Mouse (Mus musculus) lung, embryonic 14.5 days (tissue): Measurements from ENCODE around the gene Wee1. TPM values are rescaled to one million over a fixed set of nuclear protein-coding genes. Genes with fewer than 3 reads are reported as not detected.

Experiments used
- ATAC-seq: fragments of 200-750 bp; cut with Nextera tagmentation; 2 replicates; pipeline ENCODE4 v1.8.0; 2017; ENCODE audit warnings: mild to moderate bottlenecking, moderate TSS enrichment, moderate library complexity; ENCODE audit not compliant: insufficient read depth
- DNase-seq: peaks from one replicate; pipeline ENCODE4 v3.0.0-alpha.2; 2015
- H3K27ac ChIP-seq: fragments of 300-500 bp; sonication (generic); 2 replicates; pipeline ENCODE4 v1.5.1; 2014; ENCODE audit warnings: low read depth, mild to moderate bottlenecking, moderate library complexity
- H3K27me3 ChIP-seq: fragments of 300-500 bp; sonication (generic); 2 replicates; pipeline ENCODE4 v1.6.1; 2014; ENCODE audit warnings: low read length, control low read depth; ENCODE audit not compliant: insufficient read depth
- H3K36me3 ChIP-seq: fragments of 300-500 bp; sonication (generic); 2 replicates; pipeline ENCODE4 v1.6.1; 2014; ENCODE audit warnings: control low read depth; ENCODE audit not compliant: insufficient read depth
- H3K4me1 ChIP-seq: fragments of 300-500 bp; sonication (generic); 2 replicates; pipeline ENCODE4 v1.6.1; 2014; ENCODE audit warnings: antibody characterized with exemption, control low read depth; ENCODE audit not compliant: insufficient read depth
- H3K4me2 ChIP-seq: fragments of 300-500 bp; sonication (generic); 2 replicates; pipeline ENCODE4 v1.6.1; 2014; ENCODE audit warnings: mild to moderate bottlenecking
- H3K4me3 ChIP-seq: fragments of 300-500 bp; sonication (generic); 2 replicates; pipeline ENCODE4 v1.5.1; 2014; ENCODE audit warnings: low read depth, low read length
- H3K9ac ChIP-seq: fragments of 300-500 bp; sonication (generic); 2 replicates; pipeline ENCODE4 v1.6.1; 2014
- H3K9me3 ChIP-seq: fragments of 300-500 bp; sonication (generic); 2 replicates; pipeline ENCODE4 v1.6.1; 2016; ENCODE audit warnings: low read depth, low read length, control low read depth
- CTCF ChIP-seq: IDR thresholded peaks from 2 replicates; pipeline ENCODE4 v1.5.1; 2016; ENCODE audit warnings: antibody characterized with exemption, low read depth
- WGBS: fragments of 180-500 bp; shearing (Covaris S2); extraction: QIAGEN DNeasy Blood & Tissue Kit; methylation state at CpG from one replicate; pipeline ENCODE4 v1.1.7; 2014; 5-methylcytosine and 5-hydroxymethylcytosine counted together
- polyA plus RNA-seq: library from polyadenylated mRNA; unstranded; fragments of >200 nt; fragmentation: Nextera tagmentation; extraction: Ambion mirVana; gene quantifications from 2 replicates; pipeline ENCODE4 v1.2.1, GENCODE M21; 2014

The Wee1 gene
- polyA plus RNA-seq, 1 experiment from 2014 or later = 47.1 TPM

DNA sequence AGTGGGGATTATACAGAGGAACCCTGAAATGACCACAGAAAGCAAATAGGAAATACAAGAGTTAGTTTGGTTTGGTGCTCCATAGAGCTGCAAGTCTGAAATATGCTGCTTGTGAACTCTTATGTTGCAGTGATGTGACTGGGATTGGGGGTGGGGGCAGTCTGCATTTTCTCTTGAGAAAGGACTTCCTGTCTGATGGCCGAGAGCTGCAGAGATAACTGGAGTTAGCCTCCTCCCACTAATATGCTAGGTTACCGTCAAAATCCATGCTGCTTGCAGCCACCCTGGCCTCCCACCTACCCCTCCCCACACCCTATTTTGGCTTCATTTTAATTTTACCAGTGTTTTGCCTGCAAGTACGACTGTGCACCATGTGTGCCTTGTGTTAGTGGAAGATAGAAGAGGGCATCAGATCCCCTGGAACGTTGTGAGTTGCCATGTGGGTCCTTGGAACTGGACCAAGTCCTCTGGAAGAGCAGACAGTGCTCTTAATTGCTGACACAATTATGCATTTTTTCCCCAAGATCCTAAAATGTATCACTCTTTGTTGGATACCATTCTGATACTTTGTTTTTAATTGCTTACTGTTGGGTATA, 11.7 kb upstream of the Wee1 start:
- WGBS = 17% methylated on average over 4 of the region's 4 CpGs
- TF ChIP-seq CTCF = no peak
- H3K27ac ChIP-seq = peak overlapping the region; percentile 80; the same call in 1 of the 2 replicates

DNA sequence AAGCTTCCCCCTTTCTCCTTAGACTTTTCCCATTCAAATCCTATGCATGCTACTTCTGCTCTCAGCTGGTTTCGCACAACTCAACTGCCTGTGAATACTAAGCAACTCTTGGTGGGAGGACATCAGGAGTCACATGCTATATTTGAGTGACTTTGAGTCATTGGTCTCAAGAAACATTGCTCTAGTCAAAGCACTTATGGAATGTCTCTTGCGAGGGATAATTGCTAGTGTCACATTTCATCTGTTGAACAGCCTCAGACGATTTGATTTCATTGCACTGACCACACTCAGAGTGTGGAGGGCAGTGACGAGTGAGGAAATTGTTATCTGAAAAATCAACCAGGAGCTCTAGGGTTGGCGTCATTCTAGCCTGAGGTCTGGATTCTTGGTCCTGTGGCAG, 7.1 kb upstream of the Wee1 start:
- no peak overlapping the region for H3K4me2 ChIP-seq
- H3K4me3 ChIP-seq = no peak overlapping the region
- no peak overlapping the region for H3K27ac ChIP-seq
- H3K36me3 ChIP-seq = no peaks in the 10 kb centered on the region
- WGBS = 31% methylated on average over 5 of the region's 5 CpGs
- DNase-seq (no peak), ATAC-seq (no peak)
- H3K27me3 ChIP-seq = no peaks in the 10 kb centered on the region
- 0 out of 2 replicates have a peak, but pooled peaks cover 1% of the 10 kb centered on the region for H3K4me1 ChIP-seq
- no peak overlapping the region for H3K9ac ChIP-seq
- no peak for TF ChIP-seq CTCF
- no peaks in the 10 kb centered on the region for H3K9me3 ChIP-seq

More for the DNA sequence above, 11.7 kb upstream of the Wee1 start:
- H3K36me3 ChIP-seq = no peaks in the 10 kb centered on the region
- H3K27me3 ChIP-seq = no peaks in the 10 kb centered on the region
- H3K9me3 ChIP-seq = no peaks in the 10 kb centered on the region
- H3K4me2 ChIP-seq = no peak overlapping the region
- 0 out of 2 replicates have a peak, but pooled peaks have one; percentile 24 for ATAC-seq
- H3K9ac ChIP-seq = no peak overlapping the region
- DNase-seq = peak; percentile 47
- H3K4me3 ChIP-seq = no peak overlapping the region
- H3K4me1 ChIP-seq = 0 out of 2 replicates have a peak, but pooled peaks cover 9% of the 10 kb centered on the region

DNA sequence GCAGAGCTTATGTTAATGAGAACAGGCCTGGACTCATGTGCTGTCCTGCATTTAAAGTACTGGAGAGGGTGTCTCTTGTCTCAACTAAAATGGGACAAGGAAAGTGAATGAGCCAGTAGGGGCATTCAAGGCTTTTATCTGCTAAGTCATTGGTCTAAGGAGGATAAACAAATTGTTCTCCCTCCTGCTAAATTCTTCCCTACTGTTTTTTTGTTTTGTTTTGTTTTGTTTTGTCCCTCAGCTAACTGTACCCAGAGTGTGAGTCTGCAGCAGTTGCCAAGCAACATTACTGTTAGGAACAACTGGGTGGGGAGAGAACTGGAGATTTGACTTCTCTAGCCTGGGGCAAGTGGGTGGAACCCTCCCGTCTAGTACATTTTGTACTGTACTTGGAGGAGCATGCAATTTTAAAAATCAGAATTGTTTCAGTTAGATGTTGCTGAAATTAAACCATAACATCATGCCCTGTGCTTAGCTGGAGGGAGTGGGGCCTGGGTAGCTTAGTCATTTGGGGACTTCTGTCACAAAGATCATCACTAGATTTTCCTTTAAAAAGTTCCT, 5.0 kb upstream of the Wee1 start:
- H3K36me3 ChIP-seq = no peaks in the 10 kb centered on the region
- no peaks in the 10 kb centered on the region for H3K4me1 ChIP-seq
- ATAC-seq = no peak
- H3K4me2 ChIP-seq = no peak overlapping the region
- H3K4me3 ChIP-seq = no peak overlapping the region
- H3K9me3 ChIP-seq = no peaks in the 10 kb centered on the region
- no peak overlapping the region for H3K27ac ChIP-seq
- no peak for TF ChIP-seq CTCF
- no peak for DNase-seq
- WGBS = 56% methylated on average over 1 of the region's 1 CpGs
- no peaks in the 10 kb centered on the region for H3K27me3 ChIP-seq
- no peak overlapping the region for H3K9ac ChIP-seq

DNA sequence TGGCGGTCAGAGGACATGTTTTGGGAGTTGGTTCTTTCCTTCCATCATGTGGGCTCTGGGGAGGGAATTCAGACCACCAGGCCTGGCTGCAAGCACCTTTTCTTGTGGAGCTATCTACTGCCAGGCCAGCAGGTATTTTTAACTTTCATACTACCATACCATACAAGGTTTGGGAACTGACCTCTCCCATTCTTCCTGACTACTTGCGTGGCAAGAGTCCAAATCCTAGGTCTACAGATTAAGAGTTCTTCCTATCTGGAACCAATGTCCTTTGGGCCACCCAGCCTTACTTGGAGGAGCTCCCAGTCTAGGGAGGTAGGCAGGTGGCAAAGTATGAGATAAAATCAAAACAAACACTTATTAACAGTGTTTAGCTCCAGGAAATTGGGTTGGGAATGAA, 3.4 kb upstream of the Wee1 start:
- no peak overlapping the region for H3K27ac ChIP-seq

DNA sequence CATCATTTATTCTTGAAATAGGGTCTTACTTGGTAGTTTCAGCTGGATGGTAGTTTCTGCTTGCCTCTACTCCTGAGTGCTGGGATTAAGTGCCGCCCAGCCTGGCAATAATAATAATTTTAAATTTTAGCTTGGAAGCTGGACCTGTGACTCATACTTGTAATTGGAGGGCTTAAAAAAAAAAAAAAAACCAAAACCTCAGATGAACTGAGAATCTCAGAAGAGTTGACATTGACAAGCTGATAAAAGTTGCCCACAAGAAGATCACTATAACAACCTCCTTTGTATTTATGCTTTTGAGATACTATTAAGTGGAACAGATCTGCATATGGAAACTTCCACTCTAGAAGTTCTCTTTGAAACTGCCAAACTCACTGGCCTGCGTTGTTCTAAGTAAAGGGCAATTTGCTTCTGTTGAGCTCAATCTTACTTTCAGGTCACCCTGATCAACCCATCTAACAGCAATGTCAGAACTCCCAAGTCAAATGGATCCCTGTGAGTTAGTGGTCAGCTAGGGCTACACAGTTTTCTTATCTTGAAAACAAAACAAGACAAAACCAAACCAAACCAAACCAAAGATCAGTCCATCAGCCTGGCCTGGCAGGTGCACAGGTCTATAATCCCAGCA, 1.6 kb upstream of the Wee1 start:
- Histone ChIP-seq H3K9ac (no peak overlapping the region), H3K4me3 (no peak overlapping the region), H3K4me2 (peak overlapping the region; percentile 77), H3K27ac (no peak overlapping the region), H3K27me3 (no peaks in the 10 kb centered on the region), H3K9me3 (no peaks in the 10 kb centered on the region), H3K4me1 (peaks cover 5% of the 10 kb centered on the region; the same call in 1 of the 2 replicates), H3K36me3 (peaks cover 3% of the 10 kb centered on the region; the same call in 1 of the 2 replicates)
- no peak for TF ChIP-seq CTCF
- DNase-seq (no peak), ATAC-seq (no peak)
- 79% methylated on average over 2 of the region's 2 CpGs for WGBS

More for the DNA sequence above, 3.4 kb upstream of the Wee1 start:
- ATAC-seq (no peak), DNase-seq (no peak)
- Histone ChIP-seq H3K4me2 (no peak overlapping the region), H3K4me3 (no peak overlapping the region), H3K4me1 (no peaks in the 10 kb centered on the region), H3K9me3 (no peaks in the 10 kb centered on the region), H3K27me3 (no peaks in the 10 kb centered on the region), H3K9ac (no peak overlapping the region), H3K36me3 (no peaks in the 10 kb centered on the region)
- 78% methylated on average over 2 of the region's 2 CpGs for WGBS
- no peak for TF ChIP-seq CTCF

DNA sequence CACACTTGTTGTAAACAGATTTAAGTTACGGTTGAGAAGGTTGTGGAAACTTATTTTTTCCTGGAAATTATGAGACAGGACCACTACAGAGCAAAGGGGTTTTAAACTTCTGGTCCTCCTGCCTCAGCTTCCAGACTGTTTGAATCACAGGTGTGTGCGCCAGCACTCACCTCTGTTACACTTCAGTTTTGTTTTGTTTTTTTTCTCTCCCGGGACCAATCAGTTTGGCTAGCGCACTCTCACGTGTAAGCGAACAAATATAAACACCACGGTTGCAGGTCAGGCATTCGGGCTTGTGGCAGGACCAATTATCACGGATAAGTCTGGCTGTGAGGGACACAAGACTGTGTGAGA, 707 bp upstream of the Wee1 start:
- no peak for DNase-seq
- H3K4me1 ChIP-seq = peaks cover 5% of the 10 kb centered on the region; the same call in 1 of the 2 replicates
- WGBS = 2% methylated on average over 9 of the region's 9 CpGs

DNA sequence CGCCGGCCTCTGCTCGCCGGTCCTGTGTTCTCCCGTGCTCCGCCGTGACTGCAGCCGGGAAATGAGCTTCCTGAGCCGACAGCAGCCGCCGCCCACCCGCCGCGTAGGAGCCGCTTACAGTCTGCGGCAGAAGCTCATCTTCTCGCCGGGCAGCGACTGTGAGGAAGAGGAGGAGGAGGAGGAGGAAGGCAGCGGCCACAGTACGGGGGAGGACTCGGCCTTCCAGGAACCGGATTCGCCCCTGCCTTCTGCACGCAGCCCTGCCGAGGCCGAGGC, 381 bp downstream of the Wee1 start:
- DNase-seq (no peak), ATAC-seq (no peak)
- no peak for TF ChIP-seq CTCF
- Histone ChIP-seq H3K36me3 (peaks cover 17% of the 10 kb centered on the region), H3K4me1 (peaks cover 5% of the 10 kb centered on the region; the same call in 1 of the 2 replicates), H3K27ac (peak overlapping the region; percentile 97), H3K9me3 (no peaks in the 10 kb centered on the region), H3K9ac (peak overlapping the region; percentile 92), H3K4me2 (peak overlapping the region; percentile 86), H3K27me3 (no peaks in the 10 kb centered on the region), H3K4me3 (peak overlapping the region; percentile 99)
- WGBS = under 1% methylated on average over 27 of the region's 27 CpGs

More for the DNA sequence above, 707 bp upstream of the Wee1 start:
- no peaks in the 10 kb centered on the region for H3K9me3 ChIP-seq
- no peak for ATAC-seq
- H3K36me3 ChIP-seq = peaks cover 6% of the 10 kb centered on the region
- TF ChIP-seq CTCF = no peak
- H3K9ac ChIP-seq = peak overlapping the region; percentile 92
- peak overlapping the region; percentile 77 for H3K4me2 ChIP-seq
- H3K27me3 ChIP-seq = no peaks in the 10 kb centered on the region
- H3K27ac ChIP-seq = peak overlapping the region; percentile 33
- peak overlapping the region; percentile 99 for H3K4me3 ChIP-seq
